Comparison of ENCODE assay signal across 7 mouse cellular contexts in genomic region chr6:38298761-38299401, GRCm38 (mm10). TPM values are rescaled to one million over a fixed set of nuclear protein-coding genes. Genes with fewer than 3 reads are reported as not detected.
DNase-seq lines count a peak whose midpoint lies in the region; ATAC-seq lines count a peak whose summit lies in the region.

Zc3hav1l (minus strand) TSS chr6:38299259.

- peak; percentile 63 to 71 for DNase-seq in adrenal gland, adult 18-20 months (ENCODE audit: low spot score in 2 of 2)
- DNase-seq in embryo, embryonic 10.5 days (ENCODE audit: low spot score) = peak; percentile 89
- DNase-seq in gastrocnemius, postnatal 4 days (ENCODE audit: low spot score in 2 of 2) = peak; percentile 66 to 79
- peak; percentile 90 for DNase-seq in limb, embryonic 10.5 days (ENCODE audit: low spot score)
- peak; percentile 14 to 35 for DNase-seq in spleen, adult 18-20 months

- H3K9ac ChIP-seq in intestine, embryonic 16.5 days (ENCODE audit: low read depth, low read length) = peak within 1 kb of the TSS; percentile 98
- peak within 1 kb of the TSS; percentile 93 for H3K9ac ChIP-seq in midbrain, embryonic 12.5 days (replicated peaks)

- H3K27ac ChIP-seq in intestine, embryonic 16.5 days (ENCODE audit: low read length) = peak within 1 kb of the TSS; percentile 96
- peak within 1 kb of the TSS; percentile 99 for H3K27ac ChIP-seq in limb, embryonic 10.5 days
- peak within 1 kb of the TSS; percentile 92 for H3K27ac ChIP-seq in midbrain, embryonic 12.5 days (replicated peaks)

- H3K36me3 ChIP-seq in intestine, embryonic 16.5 days (ENCODE audit: control insufficient read depth, insufficient read depth, low read length) = peaks cover 13% of the 10 kb centered on the region; the same call in 1 of the 2 replicates
- H3K36me3 ChIP-seq in limb, embryonic 10.5 days = peaks cover 32% of the 10 kb centered on the region
- H3K36me3 ChIP-seq in midbrain, embryonic 12.5 days = peaks cover 23% of the 10 kb centered on the region

- peak within 1 kb of the TSS; percentile 82 for H3K4me3 ChIP-seq in intestine, embryonic 16.5 days (ENCODE audit: low read length)
- H3K4me3 ChIP-seq in limb, embryonic 10.5 days = peak within 1 kb of the TSS; percentile 82
- peak within 1 kb of the TSS; percentile 80 for H3K4me3 ChIP-seq in midbrain, embryonic 12.5 days

- H3K9me3 ChIP-seq in intestine, embryonic 16.5 days (ENCODE audit: control insufficient read depth, low read length) = no peaks in the 10 kb centered on the region
- no peaks in the 10 kb centered on the region for H3K9me3 ChIP-seq in limb, embryonic 10.5 days (replicated peaks)
- no peaks in the 10 kb centered on the region for H3K9me3 ChIP-seq in midbrain, embryonic 12.5 days

- ATAC-seq in intestine, embryonic 16.5 days = peak; percentile 98
- ATAC-seq in midbrain, embryonic 12.5 days (ENCODE audit: low FRiP score, low read depth) = peak; percentile 97

- under 1% methylated on average over 69 of the region's 70 CpGs for WGBS in intestine, embryonic 16.5 days
- WGBS in limb, embryonic 10.5 days = under 1% methylated on average over 70 of the region's 70 CpGs
- under 1% methylated on average over 48 of the region's 70 CpGs for WGBS in midbrain, embryonic 12.5 days

- peak within 1 kb of the TSS; percentile 69 for H3K4me2 ChIP-seq in intestine, embryonic 16.5 days (ENCODE audit: low read depth, low read length)
- H3K4me2 ChIP-seq in midbrain, embryonic 12.5 days (replicated peaks) = peak within 1 kb of the TSS; percentile 84

- no peaks in the 10 kb centered on the region for H3K4me1 ChIP-seq in intestine, embryonic 16.5 days (ENCODE audit: control insufficient read depth, insufficient read depth, low read length)
- peaks cover 24% of the 10 kb centered on the region for H3K4me1 ChIP-seq in limb, embryonic 10.5 days
- peaks cover 13% of the 10 kb centered on the region for H3K4me1 ChIP-seq in midbrain, embryonic 12.5 days

- no peaks in the 10 kb centered on the region for H3K27me3 ChIP-seq in intestine, embryonic 16.5 days (replicated peaks; ENCODE audit: control insufficient read depth, insufficient read depth, low read length)
- no peaks in the 10 kb centered on the region for H3K27me3 ChIP-seq in limb, embryonic 10.5 days (ENCODE audit: low read depth, poor library complexity, severe bottlenecking)
- H3K27me3 ChIP-seq in midbrain, embryonic 12.5 days = peaks cover 29% of the 10 kb centered on the region

RNA-seq across cellular contexts. Expression of gene Zc3hav1l, which starts in this region (rescaled TPM):
- 1 to 10 TPM; 2.1 to 2.8 TPM for total RNA-seq in adrenal gland, adult 18-20 months (2021)
- 10 to 100 TPM; 11.0 to 11.9 TPM for total RNA-seq in gastrocnemius, postnatal 4 days (2021)
- polyA plus RNA-seq in intestine, embryonic 16.5 days (2015; fragmentation: Nextera tagmentation; extraction: Ambion mirVana) = 4.8 and 5.4 TPM in 2 replicates
- polyA plus RNA-seq in limb, embryonic 10.5 days (2016; fragmentation: Nextera tagmentation; extraction: Ambion mirVana) = 14.7 and 18.2 TPM in 2 replicates
- 12.2 and 15.0 TPM in 2 replicates for polyA plus RNA-seq in midbrain, embryonic 12.5 days (2016; fragmentation: Nextera tagmentation; extraction: Ambion mirVana)

Comparison
In these comparisons a context has a peak if more than half of its experiments do, and no peak if none do; other contexts are left out.
1. Peak in every context shown above with its lines: DNase-seq, ATAC-seq, H3K4me3 ChIP-seq and H3K27ac ChIP-seq.
2. DNase-seq: peak in every context shown above with its lines; median percentile 90 in limb, embryonic 10.5 days; 89 in embryo, embryonic 10.5 days; 72 in gastrocnemius, postnatal 4 days; 67 in adrenal gland, adult 18-20 months; 24 in spleen, adult 18-20 months.